Mouse (Mus musculus) thymus, postnatal 0 days (tissue): ENCODE data around the gene Acly. TPM values are rescaled to one million over a fixed set of nuclear protein-coding genes. Genes with fewer than 3 reads are reported as not detected.
"Not testable (repeated sequence)": the region's sequence is repeated elsewhere in the genome, so short reads cannot be mapped to it uniquely, and the experiment has no call there.

Source experiments
- DNase-seq: peaks from one replicate; pipeline ENCODE4 v3.0.0-alpha.2; 2015; ENCODE audit warnings: low spot score
- polyA plus RNA-seq: library from polyadenylated mRNA; unstranded; fragments of >200 nt; fragmentation: Nextera tagmentation; extraction: Ambion mirVana; gene quantifications from 2 replicates; pipeline ENCODE4 v1.2.1, GENCODE M21; 2015

The Acly gene
- polyA plus RNA-seq, 1 experiment from 2014 or later = 99.2 TPM

GRCm38 (mm10) chr11:100545746-100546085 is 17.9 kb upstream of the Acly start:
- DNase-seq = no peak

GRCm38 (mm10) chr11:100544832-100545745 is 17.3 kb upstream of the Acly start, which contains the start of gene Ttc25:
Ttc25 (plus strand) TSS chr11:100545607.
- peak; percentile 80 for DNase-seq

- no peak for DNase-seq
Measured at GRCm38 (mm10) chr11:100541577-100541976, 13.8 kb upstream of the Acly start.

GRCm38 (mm10) chr11:100540966-100541365 is 13.2 kb upstream of the Acly start:
- DNase-seq = no peak

- DNase-seq = no peak
Measured at GRCm38 (mm10) chr11:100536466-100536865, 8.7 kb upstream of the Acly start.

- DNase-seq = no peak
Measured at GRCm38 (mm10) chr11:100535996-100536395, 8.2 kb upstream of the Acly start.

GRCm38 (mm10) chr11:100534821-100535220 is 7.0 kb upstream of the Acly start:
- not testable (repeated sequence) for DNase-seq

GRCm38 (mm10) chr11:100534411-100534810 is 6.6 kb upstream of the Acly start:
- not testable (repeated sequence) for DNase-seq

GRCm38 (mm10) chr11:100533871-100534270 is 6.1 kb upstream of the Acly start:
- no peak for DNase-seq

- DNase-seq = no peak
Measured at GRCm38 (mm10) chr11:100528375-100529165, 770 bp upstream of the Acly start.

- peak; percentile 62 for DNase-seq
Measured at GRCm38 (mm10) chr11:100527066-100527457, 738 bp downstream of the Acly start.

GRCm38 (mm10) chr11:100526052-100526816 is 1.6 kb downstream of the Acly start:
- no peak for DNase-seq

- DNase-seq = no peak
Measured at GRCm38 (mm10) chr11:100524987-100525630, 2.7 kb downstream of the Acly start.

- no peak for DNase-seq
Measured at GRCm38 (mm10) chr11:100524358-100524757, 3.4 kb downstream of the Acly start.

- DNase-seq = no peak
Measured at GRCm38 (mm10) chr11:100520838-100521237, 7.0 kb downstream of the Acly start.

GRCm38 (mm10) chr11:100519188-100519587 is 8.6 kb downstream of the Acly start:
- no peak for DNase-seq

GRCm38 (mm10) chr11:100518188-100518591 is 9.6 kb downstream of the Acly start:
- DNase-seq = no peak

- DNase-seq = no peak
Measured at GRCm38 (mm10) chr11:100516291-100516690, 11.5 kb downstream of the Acly start.

- DNase-seq = no peak
Measured at GRCm38 (mm10) chr11:100515789-100516188, 12.0 kb downstream of the Acly start.

GRCm38 (mm10) chr11:100515061-100515460 is 12.7 kb downstream of the Acly start:
- DNase-seq = no peak

GRCm38 (mm10) chr11:100513716-100514115 is 14.1 kb downstream of the Acly start:
- no peak for DNase-seq
